Mouse (Mus musculus): ENCODE measurements around the gene Cox11. TPM values are rescaled to one million over a fixed set of nuclear protein-coding genes. Genes with fewer than 3 reads are reported as not detected.

Gene Cox11
- total RNA-seq, 2 experiments from 2014 or later, result 48.9 to 78.8 TPM

GRCm38 (mm10) chr11:90663618-90664297 lies 25.8 kb downstream of the Cox11 start:
- no peak for ATAC-seq (replicated peaks; ENCODE audit: low FRiP score, poor library complexity, severe bottlenecking)

- peak; percentile 85 for ATAC-seq (replicated peaks; ENCODE audit: low FRiP score, poor library complexity, severe bottlenecking)
Observed at GRCm38 (mm10) chr11:90664345-90664986, 26.5 kb downstream of the Cox11 start.

GRCm38 (mm10) chr11:90665161-90665560 lies 27.2 kb downstream of the Cox11 start:
- ATAC-seq (replicated peaks; ENCODE audit: low FRiP score, poor library complexity, severe bottlenecking), result no peak

- ATAC-seq (replicated peaks; ENCODE audit: low FRiP score, poor library complexity, severe bottlenecking), result peak; percentile 43
Observed at GRCm38 (mm10) chr11:90666144-90666757, 28.3 kb downstream of the Cox11 start.

GRCm38 (mm10) chr11:90666916-90667315 lies 28.9 kb downstream of the Cox11 start:
- peak; percentile 74 for ATAC-seq (replicated peaks; ENCODE audit: low FRiP score, poor library complexity, severe bottlenecking)

GRCm38 (mm10) chr11:90667325-90667724 lies 29.4 kb downstream of the Cox11 start:
- no peak for ATAC-seq (replicated peaks; ENCODE audit: low FRiP score, poor library complexity, severe bottlenecking)

GRCm38 (mm10) chr11:90675479-90676110 lies 37.6 kb downstream of the Cox11 start:
- peak; percentile 96 for ATAC-seq (replicated peaks; ENCODE audit: low FRiP score, poor library complexity, severe bottlenecking)

- peak; percentile 66 for ATAC-seq (replicated peaks; ENCODE audit: low FRiP score, poor library complexity, severe bottlenecking)
Observed at GRCm38 (mm10) chr11:90677027-90677426, 39.1 kb downstream of the Cox11 start.

- no peak for ATAC-seq (replicated peaks; ENCODE audit: low FRiP score, poor library complexity, severe bottlenecking)
Observed at GRCm38 (mm10) chr11:90677771-90678288, 39.9 kb downstream of the Cox11 start.

GRCm38 (mm10) chr11:90678582-90678981 lies 40.6 kb downstream of the Cox11 start:
- ATAC-seq (replicated peaks; ENCODE audit: low FRiP score, poor library complexity, severe bottlenecking), result no peak

- no peak for ATAC-seq (replicated peaks; ENCODE audit: low FRiP score, poor library complexity, severe bottlenecking)
Observed at GRCm38 (mm10) chr11:90681171-90681570, 43.2 kb downstream of the Cox11 start.

- ATAC-seq (replicated peaks; ENCODE audit: low FRiP score, poor library complexity, severe bottlenecking), result no peak
Observed at GRCm38 (mm10) chr11:90684765-90685164, 46.8 kb downstream of the Cox11 start.

GRCm38 (mm10) chr11:90685196-90685595 lies 47.2 kb downstream of the Cox11 start:
- no peak for ATAC-seq (replicated peaks; ENCODE audit: low FRiP score, poor library complexity, severe bottlenecking)

GRCm38 (mm10) chr11:90686287-90687025 lies 48.5 kb downstream of the Cox11 start:
- peak; percentile 84 for ATAC-seq (replicated peaks; ENCODE audit: low FRiP score, poor library complexity, severe bottlenecking)

- peak; percentile 59 for ATAC-seq (replicated peaks; ENCODE audit: low FRiP score, poor library complexity, severe bottlenecking)
Observed at GRCm38 (mm10) chr11:90687040-90687439, 49.1 kb downstream of the Cox11 start.

- peak; percentile 96 for ATAC-seq (replicated peaks; ENCODE audit: low FRiP score, poor library complexity, severe bottlenecking)
Observed at GRCm38 (mm10) chr11:90687460-90688416, 49.8 kb downstream of the Cox11 start, which contains the start of gene Tom1l1. Tom1l1 (minus strand) TSS chr11:90688366.

- no peak for ATAC-seq (replicated peaks; ENCODE audit: low FRiP score, poor library complexity, severe bottlenecking)
Observed at GRCm38 (mm10) chr11:90690361-90690760, 52.4 kb downstream of the Cox11 start.

GRCm38 (mm10) chr11:90694206-90694605 lies 56.2 kb downstream of the Cox11 start:
- ATAC-seq (replicated peaks; ENCODE audit: low FRiP score, poor library complexity, severe bottlenecking), result no peak
